Mouse (Mus musculus): ENCODE measurements at regions not wholly inside any gene's neighbourhood (a gene's known extent, or its start where the extent isn't known, plus 50 kb on each side); places are given as distances from the start of the nearest gene placed in this dataset.

- Histone ChIP-seq H3K27me3 (ENCODE audit: control insufficient read depth, insufficient read depth, insufficient read length) (no peaks in the 10 kb centered on the region), H3K36me3 (ENCODE audit: control insufficient read depth, insufficient read depth) (no peaks in the 10 kb centered on the region), H3K4me3 (no peak overlapping the region), H3ac (ENCODE audit: control insufficient read depth, insufficient read length) (no peak overlapping the region), H3K79me2 (ENCODE audit: control insufficient read depth, insufficient read depth) (no peaks in the 10 kb centered on the region), H3K4me2 (ENCODE audit: low read depth) (no peak overlapping the region)
- TF ChIP-seq TCF12 (IDR thresholded peaks at IDR 0.05; ENCODE audit: insufficient read depth, poor library complexity, severe bottlenecking) = no peak
- TF ChIP-seq POLR2A (IDR thresholded peaks at IDR 0.05; ENCODE audit: insufficient read length, low read depth) = no peak
- TF ChIP-seq CEBPB (IDR thresholded peaks at IDR 0.05; ENCODE audit: insufficient read depth, poor library complexity, severe bottlenecking) = no peak
- TF ChIP-seq E2F4 (IDR thresholded peaks at IDR 0.05; ENCODE audit: insufficient read depth) = no peak
- TF ChIP-seq SRF (IDR thresholded peaks at IDR 0.05; ENCODE audit: control insufficient read depth, insufficient read length, low read depth) = no peak
- no peak for TF ChIP-seq USF1 (IDR thresholded peaks at IDR 0.05; ENCODE audit: low read depth)
- no peak for TF ChIP-seq POLR2AphosphoS2 (IDR thresholded peaks at IDR 0.05; ENCODE audit: insufficient read length, low read depth)
- TF ChIP-seq MYOD1 (IDR thresholded peaks at IDR 0.05; ENCODE audit: control insufficient read depth in 1 of 3, insufficient read length in 2 of 3, low read depth in 2 of 3) = no peak
- TF ChIP-seq REST (IDR thresholded peaks at IDR 0.05; ENCODE audit: insufficient read depth, insufficient read length) = no peak
- TF ChIP-seq TCF3 (IDR thresholded peaks at IDR 0.05; ENCODE audit: insufficient read length, low read depth) = no peak
- TF ChIP-seq MYOG (IDR thresholded peaks at IDR 0.05; ENCODE audit: control insufficient read depth in 1 of 3, insufficient read depth in 1 of 3, insufficient read length in 2 of 3, low read depth in 2 of 3) = no peak
Measured at GRCm38 (mm10) chr3:37781086-37781485, 56.8 kb upstream of the Gm5148 start.

DNA sequence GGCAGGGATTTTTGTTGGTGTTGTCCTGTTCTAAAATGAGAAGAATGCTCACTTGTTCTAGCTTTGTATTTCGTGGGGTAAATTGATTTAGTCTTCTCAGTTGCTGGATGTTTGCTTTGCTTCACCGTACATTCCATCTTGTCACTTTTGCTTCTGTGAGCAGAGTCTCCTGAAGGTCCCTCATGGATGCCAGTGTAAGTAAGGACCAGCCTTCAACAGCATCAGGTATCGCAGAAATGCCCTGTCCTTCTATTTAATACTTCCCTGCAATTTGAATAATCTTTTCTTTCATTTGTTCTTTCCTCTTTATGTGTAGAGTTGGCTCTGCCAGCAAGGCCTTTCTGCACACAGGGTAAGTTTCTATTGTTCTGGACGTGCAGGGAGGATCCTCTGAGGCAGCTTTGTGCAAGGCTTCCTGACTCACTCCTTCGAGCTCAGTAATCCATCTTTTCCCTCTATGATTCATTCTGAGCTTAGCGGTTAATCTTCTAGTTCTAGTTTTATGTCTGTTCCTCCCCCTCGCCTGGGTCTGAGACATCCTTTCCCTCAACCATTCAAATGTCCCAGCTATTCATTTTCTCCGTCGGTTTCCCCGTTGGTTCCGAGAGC is 55.7 kb upstream of the Gm5148 start:
- H3ac ChIP-seq (ENCODE audit: control insufficient read depth, insufficient read length) = no peak overlapping the region
- TF ChIP-seq POLR2A (IDR thresholded peaks at IDR 0.05; ENCODE audit: insufficient read length, low read depth) (no peak), MAX (IDR thresholded peaks at IDR 0.05; ENCODE audit: low read depth) (peak; percentile 39)

DNA sequence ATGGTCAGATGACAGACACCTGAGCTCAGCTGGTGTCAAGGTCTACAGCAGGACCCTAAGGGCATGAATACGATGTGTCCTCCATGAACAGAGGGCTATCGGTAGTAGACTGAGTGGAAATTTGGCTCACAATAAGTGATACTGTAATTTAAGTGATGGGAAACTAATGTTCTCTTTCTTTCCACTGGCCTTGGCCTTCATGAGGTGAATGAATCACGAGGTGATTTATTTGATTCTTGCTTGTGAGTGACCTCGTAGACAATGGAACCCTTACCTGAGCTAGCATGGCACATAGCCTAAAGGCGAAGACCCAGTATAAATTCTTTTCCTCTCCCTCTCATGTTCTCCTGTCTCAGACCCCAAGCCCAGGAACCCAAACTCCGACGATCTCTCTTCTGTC is 54.1 kb upstream of the Gm5148 start:
- no peaks in the 10 kb centered on the region for H3K36me3 ChIP-seq (ENCODE audit: control insufficient read depth, insufficient read depth)
- no peak for TF ChIP-seq MYOD1 (IDR thresholded peaks at IDR 0.05; ENCODE audit: control insufficient read depth in 1 of 3, insufficient read length in 2 of 3, low read depth in 2 of 3)
- no peak for TF ChIP-seq SRF (IDR thresholded peaks at IDR 0.05; ENCODE audit: control insufficient read depth, insufficient read length, low read depth)
- TF ChIP-seq REST (IDR thresholded peaks at IDR 0.05; ENCODE audit: insufficient read depth, insufficient read length) = no peak
- TF ChIP-seq MAX (IDR thresholded peaks at IDR 0.05; ENCODE audit: low read depth) = no peak
- no peak for TF ChIP-seq E2F4 (IDR thresholded peaks at IDR 0.05; ENCODE audit: insufficient read depth)
- no peak for TF ChIP-seq MYOG (IDR thresholded peaks at IDR 0.05; ENCODE audit: control insufficient read depth in 1 of 3, insufficient read depth in 1 of 3, insufficient read length in 2 of 3, low read depth in 2 of 3)
- no peak for TF ChIP-seq POLR2AphosphoS2 (IDR thresholded peaks at IDR 0.05; ENCODE audit: insufficient read length, low read depth)
- TF ChIP-seq USF1 (IDR thresholded peaks at IDR 0.05; ENCODE audit: low read depth) = no peak
- TF ChIP-seq CEBPB (IDR thresholded peaks at IDR 0.05; ENCODE audit: insufficient read depth, poor library complexity, severe bottlenecking) = no peak
- no peak for TF ChIP-seq TCF3 (IDR thresholded peaks at IDR 0.05; ENCODE audit: insufficient read length, low read depth)
- no peak for TF ChIP-seq TCF12 (IDR thresholded peaks at IDR 0.05; ENCODE audit: insufficient read depth, poor library complexity, severe bottlenecking)
- TF ChIP-seq POLR2A (IDR thresholded peaks at IDR 0.05; ENCODE audit: insufficient read length, low read depth) = no peak
- H3K4me2 ChIP-seq (ENCODE audit: low read depth) = no peak overlapping the region
- no peaks in the 10 kb centered on the region for H3K79me2 ChIP-seq (ENCODE audit: control insufficient read depth, insufficient read depth)
- H3K4me3 ChIP-seq = no peak overlapping the region
- H3K27me3 ChIP-seq (ENCODE audit: control insufficient read depth, insufficient read depth, insufficient read length) = no peaks in the 10 kb centered on the region
- no peak overlapping the region for H3ac ChIP-seq (ENCODE audit: control insufficient read depth, insufficient read length)

More for the DNA sequence above, 55.7 kb upstream of the Gm5148 start:
- Histone ChIP-seq H3K36me3 (ENCODE audit: control insufficient read depth, insufficient read depth) (no peaks in the 10 kb centered on the region), H3K4me2 (ENCODE audit: low read depth) (peak overlapping the region; percentile 62), H3K4me3 (no peak overlapping the region), H3K27me3 (ENCODE audit: control insufficient read depth, insufficient read depth, insufficient read length) (no peaks in the 10 kb centered on the region), H3K79me2 (ENCODE audit: control insufficient read depth, insufficient read depth) (no peaks in the 10 kb centered on the region)

DNA sequence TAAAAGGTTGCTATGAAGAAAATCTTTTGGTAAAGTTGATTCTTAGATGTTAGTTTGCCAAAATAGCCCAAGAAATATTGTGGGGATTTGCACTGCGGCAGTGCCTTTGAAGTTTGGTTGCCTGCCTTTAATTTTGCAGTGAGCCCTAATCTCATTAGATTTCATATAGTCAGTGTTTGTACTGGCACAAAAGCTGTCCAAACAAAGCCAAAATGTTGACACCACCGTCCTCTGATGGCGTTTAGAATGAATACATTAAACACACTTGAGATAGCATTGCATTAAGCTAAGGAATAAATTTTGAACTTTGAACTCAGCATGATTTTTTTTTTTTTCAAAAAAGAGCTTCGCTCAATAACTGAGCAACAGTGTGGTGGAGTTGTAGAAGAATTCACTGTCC is 51.9 kb upstream of the Gm5148 start:
- TF ChIP-seq REST (IDR thresholded peaks at IDR 0.05; ENCODE audit: insufficient read depth, insufficient read length) (no peak), E2F4 (IDR thresholded peaks at IDR 0.05; ENCODE audit: insufficient read depth) (no peak), POLR2AphosphoS2 (IDR thresholded peaks at IDR 0.05; ENCODE audit: insufficient read length, low read depth) (no peak), MAX (IDR thresholded peaks at IDR 0.05; ENCODE audit: low read depth) (no peak), MYOG (IDR thresholded peaks at IDR 0.05; ENCODE audit: control insufficient read depth in 1 of 3, insufficient read depth in 1 of 3, insufficient read length in 2 of 3, low read depth in 2 of 3) (no peak), SRF (IDR thresholded peaks at IDR 0.05; ENCODE audit: control insufficient read depth, insufficient read length, low read depth) (no peak), MYOD1 (IDR thresholded peaks at IDR 0.05; ENCODE audit: control insufficient read depth in 1 of 3, insufficient read length in 2 of 3, low read depth in 2 of 3) (no peak), USF1 (IDR thresholded peaks at IDR 0.05; ENCODE audit: low read depth) (no peak), POLR2A (IDR thresholded peaks at IDR 0.05; ENCODE audit: insufficient read length, low read depth) (no peak), TCF12 (IDR thresholded peaks at IDR 0.05; ENCODE audit: insufficient read depth, poor library complexity, severe bottlenecking) (no peak), CEBPB (IDR thresholded peaks at IDR 0.05; ENCODE audit: insufficient read depth, poor library complexity, severe bottlenecking) (no peak), TCF3 (IDR thresholded peaks at IDR 0.05; ENCODE audit: insufficient read length, low read depth) (no peak)
- Histone ChIP-seq H3K36me3 (ENCODE audit: control insufficient read depth, insufficient read depth) (no peaks in the 10 kb centered on the region), H3K4me2 (ENCODE audit: low read depth) (no peak overlapping the region), H3ac (ENCODE audit: control insufficient read depth, insufficient read length) (no peak overlapping the region), H3K27me3 (ENCODE audit: control insufficient read depth, insufficient read depth, insufficient read length) (no peaks in the 10 kb centered on the region), H3K4me3 (no peak overlapping the region), H3K79me2 (ENCODE audit: control insufficient read depth, insufficient read depth) (no peaks in the 10 kb centered on the region)

Data from myocyte (in vitro differentiated cells).